Mouse (Mus musculus): ENCODE measurements around the gene Ifnl2.
"Not testable (repeated sequence)": the region's sequence is repeated elsewhere in the genome, so short reads cannot be mapped to it uniquely, and the experiment has no call there.

DNA sequence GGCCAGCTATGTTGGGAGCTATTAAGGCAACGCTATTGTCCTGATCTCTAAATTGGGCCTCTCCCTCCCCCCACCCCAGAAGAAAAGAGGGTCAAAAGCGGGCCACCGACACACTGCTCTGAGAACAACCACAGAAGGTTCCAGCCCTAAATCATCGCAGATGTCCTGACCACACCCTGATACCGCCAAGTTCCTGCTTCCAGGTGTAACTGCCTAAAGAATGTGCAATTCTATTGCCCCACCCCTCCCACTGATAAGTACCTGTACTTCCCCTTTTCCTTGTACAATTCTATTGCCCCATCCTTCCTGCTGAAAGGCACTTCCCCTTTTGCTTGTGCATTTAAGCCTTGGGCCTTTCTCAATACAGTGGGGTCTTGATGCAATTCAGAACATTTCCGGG, 28.6 kb upstream of the Ifnl2 start:
- TF ChIP-seq GATA1, TAL1 (IDR thresholded peaks at IDR 0.05; ENCODE audit: low read length): not testable (repeated sequence)

Data from erythroblast, embryonic 14.5 days (primary cell).